Mouse (Mus musculus): Measurements from ENCODE around the gene Gm9837.

GRCm38 (mm10) chr11:53486351-53486750, 16.1 kb upstream of the Gm9837 start:
- no peak for TF ChIP-seq POLR2A (IDR thresholded peaks at IDR 0.05; ENCODE audit: borderline replicate concordance, insufficient read depth, low read length)
- TF ChIP-seq CTCF (IDR thresholded peaks at IDR 0.05; ENCODE audit: borderline replicate concordance, insufficient read depth, low read depth, low read length), result no peak

All from cerebellum, adult 2 months (tissue).